Mouse (Mus musculus) stomach, embryonic 15.5 days (tissue): ENCODE data around the gene Prkab1. TPM values are rescaled to one million over a fixed set of nuclear protein-coding genes. Genes with fewer than 3 reads are reported as not detected.

ENCODE experiments used
- ATAC-seq: fragments of 200-750 bp; cut with Nextera tagmentation; 2 replicates; pipeline ENCODE4 v1.8.0; 2017; ENCODE audit warnings: low read depth, moderate number of reproducible peaks, moderate TSS enrichment; ENCODE audit not compliant: insufficient read depth, low FRiP score
- H3K27ac ChIP-seq: fragments of 300-500 bp; sonication (generic); 2 replicates; pipeline ENCODE4 v1.5.1; 2015; ENCODE audit warnings: mild to moderate bottlenecking, inconsistent platforms
- H3K27me3 ChIP-seq: fragments of 300-500 bp; sonication (generic); replicated peaks from 2 replicates; pipeline ENCODE4 v1.6.1; 2015; ENCODE audit warnings: inconsistent platforms
- H3K36me3 ChIP-seq: fragments of 300-500 bp; sonication (generic); 2 replicates; pipeline ENCODE4 v1.6.1; 2015; ENCODE audit warnings: inconsistent platforms
- H3K4me1 ChIP-seq: fragments of 300-500 bp; sonication (generic); 2 replicates; pipeline ENCODE4 v1.6.1; 2015; ENCODE audit warnings: inconsistent platforms
- H3K4me2 ChIP-seq: fragments of 300-500 bp; sonication (generic); 2 replicates; pipeline ENCODE4 v1.6.1; 2015; ENCODE audit warnings: mild to moderate bottlenecking, inconsistent platforms
- H3K4me3 ChIP-seq: fragments of 300-500 bp; sonication (generic); replicated peaks from 2 replicates; pipeline ENCODE4 v1.5.1; 2015; ENCODE audit warnings: inconsistent platforms
- H3K9ac ChIP-seq: fragments of 300-500 bp; sonication (generic); 2 replicates; pipeline ENCODE4 v1.6.1; 2015; ENCODE audit warnings: inconsistent platforms
- H3K9me3 ChIP-seq: fragments of 300-500 bp; sonication (generic); 2 replicates; pipeline ENCODE4 v1.6.1; 2016; ENCODE audit warnings: inconsistent platforms
- WGBS: fragments of 180-500 bp; shearing (Covaris S2); methylation state at CpG from one replicate; pipeline ENCODE4 v1.1.7; 2015; 5-methylcytosine and 5-hydroxymethylcytosine counted together
- polyA plus RNA-seq: library from polyadenylated mRNA; unstranded; fragments of >200 nt; fragmentation: Nextera tagmentation; extraction: Ambion mirVana; gene quantifications from 2 replicates; pipeline ENCODE4 v1.2.1, GENCODE M21; 2015

Prkab1 gene
- polyA plus RNA-seq, 1 experiment from 2014 or later: 70.9 TPM

DNA sequence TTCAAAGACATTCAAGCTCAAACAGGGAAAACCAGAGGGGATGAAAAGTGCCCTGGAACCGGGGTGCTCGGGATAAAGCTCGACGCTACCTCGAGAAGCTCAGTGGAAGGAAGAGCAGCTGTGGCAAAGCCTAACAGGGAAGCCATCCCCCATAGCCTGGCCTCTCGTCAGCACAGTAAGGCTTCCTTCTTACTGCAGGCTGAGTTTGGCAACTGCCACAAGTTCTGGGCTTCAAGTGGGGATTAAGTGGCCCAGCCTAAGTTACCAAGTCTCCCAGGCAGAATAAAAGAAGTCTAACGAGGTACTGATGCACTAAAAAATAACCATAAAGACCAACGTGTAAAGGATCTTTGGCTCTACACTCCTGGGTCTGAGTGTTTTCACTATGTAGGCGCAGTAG is 6.1 kb downstream of the Prkab1 start:
- no peak for ATAC-seq
- Histone ChIP-seq H3K36me3 (peaks cover 69% of the 10 kb centered on the region), H3K9me3 (no peaks in the 10 kb centered on the region), H3K4me3 (no peak overlapping the region), H3K4me1 (peaks cover 14% of the 10 kb centered on the region; the same call in 1 of the 2 replicates), H3K27ac (no peak overlapping the region), H3K9ac (no peak overlapping the region), H3K27me3 (no peaks in the 10 kb centered on the region), H3K4me2 (no peak overlapping the region)
- 91% methylated on average over 9 of the region's 9 CpGs for WGBS

DNA sequence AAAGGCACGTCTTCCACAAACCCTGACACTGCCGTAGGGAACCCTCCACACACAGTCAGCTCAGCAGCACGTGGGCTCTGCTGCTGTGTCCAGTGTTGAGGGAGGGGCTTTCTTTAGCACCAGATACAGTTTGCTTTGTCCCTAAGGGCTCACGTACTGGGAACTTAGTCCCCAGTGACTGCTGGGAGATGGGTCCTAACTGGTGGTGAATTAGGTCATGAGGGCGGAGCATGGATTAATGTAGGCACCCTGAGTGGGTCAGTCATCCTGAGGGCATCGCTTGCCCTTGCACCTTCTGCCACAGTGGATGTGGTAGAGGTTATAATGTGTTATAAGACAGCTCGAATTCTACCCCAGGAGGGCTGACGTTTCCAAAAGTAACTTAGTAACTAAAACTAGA is 6.9 kb downstream of the Prkab1 start:
- no peak overlapping the region for H3K4me3 ChIP-seq
- peaks cover 7% of the 10 kb centered on the region; the same call in 1 of the 2 replicates for H3K4me1 ChIP-seq
- H3K27me3 ChIP-seq: no peaks in the 10 kb centered on the region
- 89% methylated on average over 8 of the region's 8 CpGs for WGBS
- no peak overlapping the region for H3K9ac ChIP-seq
- no peak for ATAC-seq
- no peak overlapping the region for H3K27ac ChIP-seq
- H3K36me3 ChIP-seq: peaks cover 76% of the 10 kb centered on the region
- H3K9me3 ChIP-seq: no peaks in the 10 kb centered on the region
- no peak overlapping the region for H3K4me2 ChIP-seq

DNA sequence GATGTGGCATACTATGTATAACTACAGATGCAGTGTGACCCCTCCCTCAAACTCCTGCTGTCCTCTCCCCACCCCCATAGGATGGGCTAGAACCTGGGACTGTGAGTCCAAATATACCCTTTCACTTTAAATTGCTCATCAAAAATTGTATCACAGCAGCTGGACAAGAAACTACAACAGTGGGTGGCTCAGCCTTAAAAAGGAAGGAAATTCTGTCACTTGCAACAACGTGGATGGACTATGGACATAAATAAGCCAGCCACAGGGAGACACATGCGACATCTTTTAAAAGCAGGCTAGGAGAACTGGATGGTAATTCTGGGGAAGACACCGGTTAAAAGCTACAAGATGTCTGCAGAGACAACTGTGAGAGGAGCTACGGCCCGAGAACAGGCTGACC is 7.8 kb downstream of the Prkab1 start:
- Histone ChIP-seq H3K9me3 (no peaks in the 10 kb centered on the region), H3K9ac (no peak overlapping the region), H3K4me3 (no peak overlapping the region), H3K4me2 (no peak overlapping the region), H3K4me1 (0 out of 2 replicates have a peak, but pooled peaks cover 4% of the 10 kb centered on the region), H3K27me3 (no peaks in the 10 kb centered on the region), H3K36me3 (peaks cover 72% of the 10 kb centered on the region), H3K27ac (no peak overlapping the region)
- 92% methylated on average over 5 of the region's 5 CpGs for WGBS
- no peak for ATAC-seq

DNA sequence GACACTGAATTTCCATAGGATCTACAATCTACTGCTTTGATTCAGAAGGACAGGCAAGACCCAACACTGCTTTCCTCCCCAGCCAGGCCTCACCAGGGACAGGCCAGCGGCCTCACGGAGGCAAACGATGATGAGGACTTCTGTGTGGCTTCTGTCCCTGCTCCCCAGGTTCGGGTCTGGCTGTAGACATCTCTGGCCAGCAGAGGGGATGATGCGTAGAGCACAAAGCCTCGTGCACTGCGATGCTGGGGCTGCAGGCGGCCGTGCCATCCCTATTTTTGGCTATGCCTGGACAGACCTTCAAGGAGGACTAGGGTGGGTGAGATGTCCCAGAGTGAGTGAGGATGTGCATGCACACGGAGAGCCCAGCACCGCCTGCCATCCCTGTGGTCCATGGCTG is 10.1 kb downstream of the Prkab1 start:
- Histone ChIP-seq H3K27ac (no peak overlapping the region), H3K4me3 (no peak overlapping the region), H3K9ac (no peak overlapping the region), H3K4me1 (no peaks in the 10 kb centered on the region), H3K27me3 (no peaks in the 10 kb centered on the region), H3K9me3 (no peaks in the 10 kb centered on the region), H3K36me3 (peaks cover 55% of the 10 kb centered on the region), H3K4me2 (no peak overlapping the region)
- ATAC-seq: no peak
- WGBS: 96% methylated on average over 11 of the region's 11 CpGs

DNA sequence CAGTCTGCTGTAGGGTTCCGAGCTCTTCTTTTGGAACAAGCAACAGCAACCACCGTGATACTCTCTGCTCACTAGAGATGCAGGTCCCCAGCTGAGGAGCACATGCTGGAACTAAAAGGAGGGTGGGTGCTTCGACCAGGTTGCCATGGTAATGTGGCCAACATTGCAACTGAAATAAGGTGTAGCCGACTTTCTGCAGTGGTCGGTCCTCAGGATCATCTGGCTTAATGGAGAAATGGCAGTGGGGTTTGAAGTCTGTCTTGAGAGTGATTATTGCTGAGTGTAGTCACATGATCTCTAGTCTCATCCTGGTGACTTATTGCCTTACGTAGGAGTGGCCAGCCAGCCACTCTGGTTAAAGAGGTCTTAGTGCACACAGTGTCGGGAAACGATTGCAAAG is 10.5 kb downstream of the Prkab1 start:
- Histone ChIP-seq H3K9me3 (no peaks in the 10 kb centered on the region), H3K36me3 (peaks cover 54% of the 10 kb centered on the region), H3K4me3 (no peak overlapping the region), H3K27ac (no peak overlapping the region), H3K4me2 (no peak overlapping the region), H3K27me3 (no peaks in the 10 kb centered on the region), H3K4me1 (no peaks in the 10 kb centered on the region), H3K9ac (no peak overlapping the region)
- ATAC-seq: no peak
- WGBS: 79% methylated on average over 8 of the region's 8 CpGs

DNA sequence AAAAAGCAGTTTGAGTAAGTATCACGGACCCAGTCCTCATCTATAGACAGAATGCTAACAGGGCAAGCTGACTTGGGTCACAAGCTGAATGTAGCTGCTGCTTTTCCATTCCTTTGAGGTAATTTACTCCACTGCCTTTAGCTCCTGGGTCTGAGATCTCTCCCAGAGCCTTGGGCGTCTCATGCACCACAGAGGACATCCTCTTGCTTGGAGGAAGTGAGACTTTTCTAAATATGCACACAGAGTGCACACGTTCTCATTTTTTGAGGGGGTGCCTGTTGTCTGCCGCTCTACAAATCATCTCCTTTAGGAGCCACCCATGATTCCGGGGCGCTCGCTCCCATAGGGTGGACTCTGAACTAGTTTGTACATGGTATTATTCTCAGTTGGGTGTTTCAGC is 11.8 kb downstream of the Prkab1 start:
- H3K4me2 ChIP-seq: no peak overlapping the region
- WGBS: 90% methylated on average over 7 of the region's 7 CpGs
- no peaks in the 10 kb centered on the region for H3K4me1 ChIP-seq
- H3K9me3 ChIP-seq: no peaks in the 10 kb centered on the region
- no peak overlapping the region for H3K27ac ChIP-seq
- H3K9ac ChIP-seq: no peak overlapping the region
- ATAC-seq: no peak
- no peaks in the 10 kb centered on the region for H3K27me3 ChIP-seq
- peaks cover 45% of the 10 kb centered on the region for H3K36me3 ChIP-seq
- H3K4me3 ChIP-seq: no peak overlapping the region

DNA sequence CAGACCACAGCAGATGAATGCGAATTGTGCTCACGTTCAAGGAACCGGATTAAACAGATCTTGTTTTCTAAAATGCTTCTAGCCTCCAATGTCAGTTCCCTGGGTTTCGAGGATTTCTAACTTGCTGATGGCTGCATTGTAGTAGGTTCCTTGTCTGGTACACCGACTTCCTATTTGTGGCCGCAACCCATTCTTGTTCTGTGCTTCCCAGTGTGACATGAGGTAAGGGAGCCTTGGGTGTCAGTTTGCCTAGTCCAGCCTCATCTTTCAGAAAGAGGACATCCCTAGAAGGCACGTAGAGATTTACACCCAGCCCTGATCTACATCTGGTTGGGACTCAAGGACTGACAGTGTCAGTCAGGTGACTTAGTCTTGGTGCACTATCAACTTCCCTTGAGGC is 12.6 kb downstream of the Prkab1 start:
- Histone ChIP-seq H3K9ac (no peak overlapping the region), H3K36me3 (peaks cover 37% of the 10 kb centered on the region)

DNA sequence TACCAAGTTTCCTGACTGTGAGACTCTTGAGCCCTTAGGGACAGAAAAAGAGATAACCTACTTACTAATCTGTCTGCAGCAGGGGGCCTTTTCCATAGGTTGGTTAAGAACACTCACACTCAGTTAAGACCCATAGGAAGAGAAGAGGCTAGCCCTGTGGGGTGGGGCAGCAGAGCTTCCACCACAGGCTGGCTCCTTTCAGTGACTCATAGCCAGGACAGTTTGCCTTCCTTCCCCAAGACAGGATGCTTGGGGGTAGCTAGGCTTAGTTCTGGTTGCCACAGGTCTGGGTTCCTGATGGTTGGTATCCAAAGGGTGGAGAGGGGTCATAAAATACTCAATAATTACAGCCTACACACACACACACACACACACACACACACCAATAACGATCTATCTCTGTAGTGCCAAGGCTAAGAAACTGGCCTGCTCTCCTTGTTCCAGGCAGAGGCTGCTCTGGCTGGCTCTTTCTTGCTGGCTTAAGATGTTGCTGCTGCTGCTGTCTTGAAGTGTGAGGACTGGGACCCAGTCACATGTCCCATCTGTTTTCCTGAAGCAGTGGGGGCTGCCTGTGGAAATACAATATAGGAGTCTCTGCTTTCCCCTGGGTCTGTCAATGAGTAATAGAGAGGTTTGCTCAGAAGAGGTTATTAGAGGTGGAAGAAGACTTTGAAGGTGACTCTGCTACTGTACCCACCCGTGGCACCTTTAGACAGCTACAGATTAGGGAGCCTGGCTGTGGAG is 14.3 kb downstream of the Prkab1 start:
- no peak overlapping the region for H3K4me3 ChIP-seq
- H3K36me3 ChIP-seq: peaks cover 22% of the 10 kb centered on the region
- H3K9me3 ChIP-seq: no peaks in the 10 kb centered on the region
- WGBS: 66% methylated on average over 2 of the region's 2 CpGs
- ATAC-seq: no peak
- H3K27ac ChIP-seq: peak overlapping the region; percentile 28
- no peaks in the 10 kb centered on the region for H3K4me1 ChIP-seq
- no peaks in the 10 kb centered on the region for H3K27me3 ChIP-seq
- H3K4me2 ChIP-seq: no peak overlapping the region
- H3K9ac ChIP-seq: no peak overlapping the region

More for the DNA sequence above, 12.6 kb downstream of the Prkab1 start:
- no peak for ATAC-seq
- no peaks in the 10 kb centered on the region for H3K4me1 ChIP-seq
- no peaks in the 10 kb centered on the region for H3K27me3 ChIP-seq
- no peaks in the 10 kb centered on the region for H3K9me3 ChIP-seq
- WGBS: 85% methylated on average over 7 of the region's 7 CpGs
- no peak overlapping the region for H3K27ac ChIP-seq
- H3K4me2 ChIP-seq: no peak overlapping the region
- H3K4me3 ChIP-seq: no peak overlapping the region

DNA sequence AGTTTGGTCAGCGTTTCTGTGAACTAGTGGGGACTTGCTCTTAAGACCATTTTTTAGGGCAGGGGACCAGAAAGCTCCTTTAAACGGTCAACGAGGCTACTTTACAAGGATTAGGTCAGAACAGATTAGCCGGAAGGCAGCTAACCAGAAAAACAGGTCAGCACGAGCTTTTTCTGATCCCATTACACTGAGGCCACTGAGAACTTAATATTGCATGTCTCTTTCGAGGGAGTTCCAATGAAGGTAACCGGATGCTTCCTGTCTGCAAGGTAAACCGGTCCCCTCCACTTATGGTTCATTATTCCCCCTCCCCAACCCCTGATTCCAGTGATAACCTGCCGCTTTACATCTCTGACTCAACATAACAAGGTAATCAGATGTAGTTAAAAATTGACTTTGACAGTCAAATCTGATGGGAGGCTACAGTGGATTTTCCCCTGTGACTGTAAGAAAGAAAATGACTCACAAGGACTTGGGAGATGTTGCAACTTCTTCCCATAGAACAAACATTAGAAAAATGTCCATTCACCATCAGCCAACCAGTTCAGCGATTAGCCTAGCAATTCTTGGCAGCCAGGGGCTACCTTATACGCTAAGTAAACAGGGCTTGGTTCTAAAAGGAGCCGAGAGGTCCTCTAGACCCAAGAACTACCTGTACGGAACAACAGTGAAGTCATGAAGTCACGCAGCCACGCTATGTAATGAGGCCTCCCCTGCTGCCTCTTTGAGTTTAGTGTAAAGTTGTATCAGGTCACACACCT is 15.0 kb downstream of the Prkab1 start:
- no peaks in the 10 kb centered on the region for H3K4me1 ChIP-seq
- no peak overlapping the region for H3K9ac ChIP-seq
- ATAC-seq: no peak
- no peak overlapping the region for H3K4me2 ChIP-seq
- H3K36me3 ChIP-seq: peaks cover 15% of the 10 kb centered on the region
- H3K27me3 ChIP-seq: no peaks in the 10 kb centered on the region
- no peaks in the 10 kb centered on the region for H3K9me3 ChIP-seq
- H3K4me3 ChIP-seq: no peak overlapping the region
- 65% methylated on average over 15 of the region's 15 CpGs for WGBS
- peak overlapping the region; percentile 28 for H3K27ac ChIP-seq

DNA sequence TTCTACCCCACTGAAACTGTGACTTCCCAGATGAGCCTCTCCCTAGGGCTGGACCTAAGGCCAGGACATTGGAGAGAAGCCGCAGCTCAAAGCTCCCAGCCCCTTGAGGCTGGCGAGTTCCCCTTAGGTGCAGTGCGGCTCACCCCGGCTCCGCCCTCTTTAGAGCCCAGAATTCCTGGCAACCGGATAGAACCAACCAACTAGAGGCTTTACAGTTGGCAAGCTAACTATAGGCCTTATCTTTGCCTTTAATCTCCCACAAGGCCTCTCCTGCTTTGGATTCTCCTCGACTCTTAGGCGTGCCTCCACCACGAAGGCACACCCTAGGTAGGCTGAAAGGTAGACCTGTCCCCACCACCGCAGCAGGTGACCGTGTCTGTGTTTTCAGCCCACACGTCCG is 16.6 kb downstream of the Prkab1 start:
- Histone ChIP-seq H3K36me3 (peaks cover 5% of the 10 kb centered on the region; the same call in 1 of the 2 replicates), H3K4me2 (no peak overlapping the region), H3K27ac (no peak overlapping the region), H3K9ac (no peak overlapping the region), H3K4me3 (no peak overlapping the region), H3K27me3 (no peaks in the 10 kb centered on the region), H3K4me1 (no peaks in the 10 kb centered on the region), H3K9me3 (no peaks in the 10 kb centered on the region)
- ATAC-seq: no peak
- WGBS: 81% methylated on average over 13 of the region's 13 CpGs

DNA sequence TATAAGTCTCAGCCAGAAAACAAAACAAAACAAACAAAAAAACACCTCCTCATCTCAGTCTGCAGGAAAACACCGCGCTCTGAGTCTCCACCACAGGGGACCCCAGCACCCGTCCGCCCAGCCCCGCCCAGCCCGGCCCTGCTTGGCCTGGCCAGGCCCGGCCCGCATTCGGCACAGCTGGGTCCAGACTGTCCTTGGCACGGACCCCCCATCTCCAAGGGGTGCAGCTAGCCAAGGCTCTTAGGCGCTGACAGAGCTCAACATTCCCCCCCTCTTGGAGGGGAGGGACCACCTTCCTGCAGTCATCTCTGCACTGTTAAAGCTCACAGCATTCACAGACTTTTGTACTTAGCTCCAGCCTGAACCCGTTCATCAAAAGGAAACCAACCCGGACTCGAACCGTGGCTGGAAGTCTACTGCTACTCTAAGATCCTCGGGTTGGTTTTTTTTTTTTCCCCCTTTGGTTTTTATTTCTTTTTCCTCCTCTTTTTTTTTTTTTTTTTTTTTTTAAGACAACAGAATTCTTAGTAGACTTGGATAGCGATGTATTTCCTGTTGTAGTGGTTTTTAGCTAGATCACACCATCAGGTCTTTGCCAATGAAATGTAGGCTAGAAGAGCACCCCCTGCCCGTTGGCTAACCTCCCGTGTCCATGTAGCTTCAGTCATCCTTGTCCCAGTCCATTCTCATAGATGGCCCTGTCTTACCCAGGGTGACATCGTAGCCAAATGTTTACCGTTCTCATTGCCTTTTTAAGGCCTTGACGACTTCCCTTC is 17.8 kb downstream of the Prkab1 start:
- H3K9me3 ChIP-seq: no peaks in the 10 kb centered on the region
- H3K36me3 ChIP-seq: 0 out of 2 replicates have a peak, but pooled peaks cover 2% of the 10 kb centered on the region
- H3K9ac ChIP-seq: no peak overlapping the region
- no peak overlapping the region for H3K4me2 ChIP-seq
- no peak overlapping the region for H3K27ac ChIP-seq
- H3K4me1 ChIP-seq: no peaks in the 10 kb centered on the region
- WGBS: 61% methylated on average over 22 of the region's 22 CpGs
- no peaks in the 10 kb centered on the region for H3K27me3 ChIP-seq
- ATAC-seq: no peak
- H3K4me3 ChIP-seq: no peak overlapping the region

DNA sequence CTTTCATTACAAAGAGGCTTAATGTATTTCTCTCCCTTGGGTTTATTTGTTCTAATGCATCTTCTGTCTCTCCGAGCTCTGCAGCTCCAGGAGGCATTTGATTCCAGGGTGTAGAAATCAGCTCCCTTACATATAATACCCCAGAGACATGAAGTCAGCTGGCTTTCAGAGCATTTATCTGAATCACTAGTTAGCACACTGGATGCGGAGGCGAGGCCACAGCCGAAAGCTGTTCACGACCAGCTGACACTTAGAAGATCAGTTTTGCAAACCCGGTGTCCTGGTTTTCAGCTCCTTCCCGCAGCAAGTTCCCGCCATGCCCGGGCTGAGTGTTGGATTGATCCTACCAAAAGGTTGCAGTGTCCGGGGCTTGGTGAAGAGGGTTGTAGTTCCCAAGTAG is 20.0 kb downstream of the Prkab1 start:
- no peak overlapping the region for H3K27ac ChIP-seq
- no peak for ATAC-seq
- WGBS: 86% methylated on average over 10 of the region's 10 CpGs
- no peak overlapping the region for H3K9ac ChIP-seq
- H3K36me3 ChIP-seq: 0 out of 2 replicates have a peak, but pooled peaks cover 2% of the 10 kb centered on the region
- H3K4me3 ChIP-seq: no peak overlapping the region
- H3K9me3 ChIP-seq: no peaks in the 10 kb centered on the region
- no peaks in the 10 kb centered on the region for H3K4me1 ChIP-seq
- no peaks in the 10 kb centered on the region for H3K27me3 ChIP-seq
- H3K4me2 ChIP-seq: no peak overlapping the region
